Mouse (Mus musculus) liver, postnatal 0 days (tissue): ENCODE data around the gene Sdhaf4. TPM values are rescaled to one million over a fixed set of nuclear protein-coding genes. Genes with fewer than 3 reads are reported as not detected.
"Not testable (repeated sequence)": the region's sequence is repeated elsewhere in the genome, so short reads cannot be mapped to it uniquely, and the experiment has no call there.

Experiments used
- ATAC-seq: fragments of 200-750 bp; cut with Nextera tagmentation; 2 replicates; pipeline ENCODE4 v1.8.0; 2017; ENCODE audit warnings: mild to moderate bottlenecking, moderate library complexity
- DNase-seq: peaks from one replicate; pipeline ENCODE4 v3.0.0-alpha.2; 2016
- H3K27ac ChIP-seq: fragments of 300-500 bp; sonication (generic); 2 replicates; pipeline ENCODE4 v1.5.1; 2014; ENCODE audit warnings: antibody characterized with exemption, moderate library complexity, mild to moderate bottlenecking, low read depth
- H3K27me3 ChIP-seq: fragments of 300-500 bp; sonication (generic); 2 replicates; pipeline ENCODE4 v1.6.1; 2014; ENCODE audit warnings: low read length, control low read depth, mixed read lengths; ENCODE audit not compliant: insufficient read depth
- H3K36me3 ChIP-seq: fragments of 300-500 bp; sonication (generic); replicated peaks from 2 replicates; pipeline ENCODE4 v1.6.1; 2014; ENCODE audit warnings: mild to moderate bottlenecking, control low read depth, low read length, moderate library complexity, mixed read lengths; ENCODE audit not compliant: insufficient read depth
- H3K4me1 ChIP-seq: fragments of 300-500 bp; sonication (generic); 2 replicates; pipeline ENCODE4 v1.6.1; 2014; ENCODE audit warnings: antibody characterized with exemption, mild to moderate bottlenecking, control low read depth; ENCODE audit not compliant: insufficient read depth
- H3K4me2 ChIP-seq: fragments of 300-500 bp; sonication (generic); 2 replicates; pipeline ENCODE4 v1.6.1; 2014; ENCODE audit warnings: low read depth, mild to moderate bottlenecking, low read length, moderate library complexity, mixed read lengths
- H3K4me3 ChIP-seq: fragments of 300-500 bp; sonication (generic); 2 replicates; pipeline ENCODE4 v1.5.1; 2014; ENCODE audit warnings: low read depth, low read length
- H3K9ac ChIP-seq: fragments of 300-500 bp; sonication (generic); replicated peaks from 2 replicates; pipeline ENCODE4 v1.6.1; 2014; ENCODE audit warnings: mild to moderate bottlenecking, moderate library complexity
- H3K9me3 ChIP-seq: fragments of 300-500 bp; sonication (generic); 2 replicates; pipeline ENCODE4 v1.6.1; 2016; ENCODE audit warnings: mild to moderate bottlenecking, control low read depth, low read length, mixed read lengths
- CTCF ChIP-seq: sonication (generic); IDR thresholded peaks from 2 replicates; pipeline ENCODE4 v1.5.1; 2016; ENCODE audit warnings: antibody characterized with exemption, low read depth
- EP300 ChIP-seq: IDR thresholded peaks from 2 replicates; pipeline ENCODE4 v1.6.1; 2016; ENCODE audit warnings: antibody characterized with exemption, low read depth, mild to moderate bottlenecking
- WGBS: fragments of 180-500 bp; shearing (Covaris S2); extraction: QIAGEN DNeasy Blood & Tissue Kit; methylation state at CpG from one replicate; pipeline ENCODE4 v1.1.7; 2014; ENCODE audit not compliant: insufficient replicate concordance; 5-methylcytosine and 5-hydroxymethylcytosine counted together
- polyA plus RNA-seq: library from polyadenylated mRNA; unstranded; fragments of >200 nt; fragmentation: Nextera tagmentation; extraction: Ambion mirVana; gene quantifications from 2 replicates; pipeline ENCODE4 v1.2.1, GENCODE M21; 2015

Sdhaf4 gene
- polyA plus RNA-seq, 1 experiment from 2014 or later = 54.7 TPM

DNA sequence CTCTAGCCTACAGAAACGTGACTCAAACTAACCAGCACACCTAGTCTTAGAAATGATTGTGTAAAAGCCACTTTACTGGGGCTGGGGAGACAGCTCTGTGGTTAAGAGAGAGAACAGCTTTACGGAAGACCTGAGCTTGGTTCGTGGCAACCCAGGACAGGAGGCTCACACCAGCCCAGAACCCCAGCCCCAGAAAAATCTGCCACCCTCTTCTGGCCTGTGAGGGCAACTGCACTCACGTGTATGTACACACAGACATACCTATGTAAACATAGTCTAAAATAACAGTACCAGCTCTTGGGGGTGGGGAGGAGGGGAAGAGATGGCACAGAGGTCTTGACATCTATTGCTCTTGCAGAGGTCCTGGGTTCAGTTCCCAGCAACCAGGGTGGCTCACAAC is 10.0 kb downstream of the Sdhaf4 start:
- peaks cover 19% of the 10 kb centered on the region for H3K36me3 ChIP-seq
- H3K9ac ChIP-seq = no peak overlapping the region
- H3K27me3 ChIP-seq = no peaks in the 10 kb centered on the region
- no peak overlapping the region for H3K4me2 ChIP-seq
- WGBS = 83% methylated on average over 4 of the region's 4 CpGs
- no peak overlapping the region for H3K4me3 ChIP-seq
- H3K27ac ChIP-seq = no peak overlapping the region
- TF ChIP-seq CTCF = no peak
- no peak for TF ChIP-seq EP300
- no peaks in the 10 kb centered on the region for H3K4me1 ChIP-seq
- H3K9me3 ChIP-seq = no peaks in the 10 kb centered on the region
- DNase-seq = no peak
- no peak for ATAC-seq

DNA sequence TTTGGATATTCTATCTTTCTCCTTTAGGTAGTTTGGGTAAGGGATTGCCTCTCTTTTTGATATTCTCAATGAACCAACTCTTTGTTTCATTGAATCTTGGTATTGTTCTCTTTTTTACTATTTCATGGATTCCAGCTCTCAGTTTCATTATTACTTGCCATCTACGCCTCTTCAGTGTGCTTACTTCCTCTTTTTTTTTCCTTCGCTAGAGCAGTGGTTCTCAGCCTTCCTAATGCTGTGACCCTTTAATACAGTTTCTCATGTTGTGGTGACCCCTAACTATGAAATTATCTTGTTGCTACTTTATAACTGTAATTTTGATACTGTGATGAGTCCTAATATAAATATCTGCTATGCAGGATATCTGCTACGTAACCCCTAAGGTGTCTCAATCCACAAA is 22.3 kb downstream of the Sdhaf4 start:
- ATAC-seq (no peak), DNase-seq (no peak)
- TF ChIP-seq CTCF = no peak
- TF ChIP-seq EP300 = no peak
- Histone ChIP-seq H3K9me3 (no peaks in the 10 kb centered on the region), H3K36me3 (no peaks in the 10 kb centered on the region), H3K4me2 (no peak overlapping the region), H3K27ac (no peak overlapping the region), H3K4me3 (no peak overlapping the region), H3K4me1 (no peaks in the 10 kb centered on the region), H3K27me3 (no peaks in the 10 kb centered on the region), H3K9ac (no peak overlapping the region)
- WGBS = 53% methylated on average over 3 of the region's 3 CpGs

DNA sequence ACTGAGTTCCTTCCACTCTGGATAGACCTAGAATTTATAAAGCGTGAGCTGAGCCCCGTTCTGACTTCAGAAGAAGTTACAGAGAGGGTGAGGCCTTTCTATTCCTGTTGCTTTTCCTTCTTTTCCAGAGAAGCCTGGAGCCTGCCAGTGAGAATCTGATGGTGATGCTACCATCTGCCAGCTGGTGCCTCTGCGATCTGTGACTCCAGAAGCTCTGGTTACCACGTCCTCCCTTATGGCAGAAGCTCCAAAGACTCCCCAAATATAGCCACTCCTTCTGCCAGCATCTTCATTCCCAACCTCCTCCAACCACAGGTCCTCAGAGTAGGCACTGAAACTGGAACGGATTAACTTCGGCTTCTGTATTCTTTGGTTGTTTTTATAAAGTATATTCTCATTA is 27.2 kb downstream of the Sdhaf4 start:
- ATAC-seq (no peak), DNase-seq (no peak)
- no peak for TF ChIP-seq CTCF
- no peak for TF ChIP-seq EP300
- no peaks in the 10 kb centered on the region for H3K27me3 ChIP-seq
- no peak overlapping the region for H3K4me3 ChIP-seq
- WGBS = 78% methylated on average over 6 of the region's 6 CpGs
- H3K36me3 ChIP-seq = no peaks in the 10 kb centered on the region
- H3K9me3 ChIP-seq = no peaks in the 10 kb centered on the region
- H3K27ac ChIP-seq = no peak overlapping the region
- H3K9ac ChIP-seq = no peak overlapping the region
- H3K4me1 ChIP-seq = no peaks in the 10 kb centered on the region
- no peak overlapping the region for H3K4me2 ChIP-seq

DNA sequence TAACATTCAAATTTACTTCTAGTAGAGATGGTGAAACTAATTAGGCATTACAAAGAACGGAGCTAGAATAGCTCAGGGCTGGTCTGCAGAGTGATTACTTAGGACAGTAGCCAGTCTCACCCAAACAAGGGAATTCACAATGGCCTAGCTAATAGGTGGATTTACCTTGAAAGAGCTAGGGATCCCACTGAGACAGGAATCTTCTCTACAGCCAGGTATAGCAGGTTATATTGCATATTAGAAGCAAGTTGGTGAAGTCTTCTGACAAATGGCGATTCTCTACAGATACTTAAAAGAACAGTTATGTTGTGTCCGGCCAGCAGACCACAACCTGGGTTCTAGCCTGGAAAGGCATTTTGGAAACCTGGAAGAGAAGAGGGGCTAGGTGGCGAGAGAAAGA is 34.3 kb downstream of the Sdhaf4 start:
- not testable (repeated sequence) for H3K27me3 ChIP-seq

DNA sequence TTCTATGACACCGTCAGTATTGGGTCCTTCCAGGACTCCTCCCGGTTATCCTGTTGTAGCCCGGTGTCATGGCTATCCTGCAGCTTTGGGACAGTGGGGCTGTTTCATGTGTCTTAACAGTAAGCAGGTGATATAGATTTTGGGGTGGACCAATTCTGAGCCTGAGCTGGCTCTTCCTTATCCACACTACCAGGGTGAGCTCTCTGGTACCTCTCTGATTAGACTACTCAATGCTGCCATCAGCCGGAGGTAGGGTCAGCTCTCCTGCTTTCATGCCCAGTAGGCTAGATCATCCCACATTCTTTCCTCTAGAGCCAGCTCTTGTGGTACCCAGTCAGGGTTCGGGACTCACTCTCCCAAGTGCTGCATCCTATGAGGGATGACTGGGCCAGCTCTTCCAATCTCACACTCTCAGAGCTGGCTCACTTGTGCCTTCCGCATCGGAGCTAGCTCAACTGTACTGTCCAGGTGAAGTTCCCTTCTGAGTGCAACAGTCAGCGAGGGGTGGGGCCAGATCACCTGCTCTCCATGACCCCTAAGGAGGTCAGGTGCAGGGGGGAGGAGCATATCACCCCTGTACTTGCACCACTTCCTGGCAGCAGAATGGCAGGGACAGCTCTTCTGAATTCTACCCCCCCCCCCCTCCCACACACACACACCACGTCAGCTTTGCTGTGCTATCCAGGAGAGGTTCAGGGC is 37.3 kb downstream of the Sdhaf4 start:
- H3K27ac ChIP-seq = no peak overlapping the region
- no peak overlapping the region for H3K4me3 ChIP-seq
- H3K9ac ChIP-seq = no peak overlapping the region
- no peaks in the 10 kb centered on the region for H3K9me3 ChIP-seq
- no peaks in the 10 kb centered on the region for H3K36me3 ChIP-seq
- no peaks in the 10 kb centered on the region for H3K4me1 ChIP-seq
- no peaks in the 10 kb centered on the region for H3K27me3 ChIP-seq
- ATAC-seq = no peak
- WGBS = 77% methylated on average over 9 of the region's 9 CpGs
- no peak overlapping the region for H3K4me2 ChIP-seq
- TF ChIP-seq CTCF = peak; percentile 40
- TF ChIP-seq EP300 = no peak
- DNase-seq = no peak

More for the DNA sequence above, 34.3 kb downstream of the Sdhaf4 start:
- H3K36me3 ChIP-seq, DNase-seq, H3K4me2 ChIP-seq, H3K4me3 ChIP-seq, H3K9me3 ChIP-seq, H3K27ac ChIP-seq, H3K9ac ChIP-seq, H3K4me1 ChIP-seq, ATAC-seq: not testable (repeated sequence)
- 75% methylated on average over 3 of the region's 4 CpGs for WGBS

DNA sequence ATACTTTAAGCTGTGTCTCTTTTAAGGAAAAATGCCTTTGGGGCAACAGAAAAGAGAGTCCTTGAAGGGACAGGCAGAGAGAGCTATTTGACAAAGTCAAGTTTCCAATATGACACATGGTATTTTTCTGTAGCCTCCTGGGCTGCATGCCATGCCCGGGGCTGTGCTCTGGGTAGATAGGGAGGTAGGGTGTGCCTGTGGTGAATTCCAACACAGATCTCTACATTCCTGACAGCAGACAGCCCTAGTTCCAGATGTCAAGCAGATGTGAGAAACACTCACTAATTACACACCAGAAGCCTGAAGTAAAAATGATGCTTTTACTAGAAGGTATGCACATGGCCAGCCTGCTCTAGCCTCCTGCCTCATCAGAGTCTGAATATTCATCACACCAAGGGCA is 39.2 kb downstream of the Sdhaf4 start:
- TF ChIP-seq CTCF (no peak), EP300 (peak; percentile 92)
- Histone ChIP-seq H3K36me3 (no peaks in the 10 kb centered on the region), H3K4me2 (no peak overlapping the region), H3K4me3 (no peak overlapping the region), H3K27me3 (no peaks in the 10 kb centered on the region), H3K9me3 (no peaks in the 10 kb centered on the region), H3K4me1 (peaks cover 4% of the 10 kb centered on the region), H3K9ac (no peak overlapping the region), H3K27ac (peak overlapping the region; percentile 66)
- DNase-seq (peak; percentile 70), ATAC-seq (peak; percentile 98)
- WGBS = 41% methylated on average over 1 of the region's 1 CpGs

DNA sequence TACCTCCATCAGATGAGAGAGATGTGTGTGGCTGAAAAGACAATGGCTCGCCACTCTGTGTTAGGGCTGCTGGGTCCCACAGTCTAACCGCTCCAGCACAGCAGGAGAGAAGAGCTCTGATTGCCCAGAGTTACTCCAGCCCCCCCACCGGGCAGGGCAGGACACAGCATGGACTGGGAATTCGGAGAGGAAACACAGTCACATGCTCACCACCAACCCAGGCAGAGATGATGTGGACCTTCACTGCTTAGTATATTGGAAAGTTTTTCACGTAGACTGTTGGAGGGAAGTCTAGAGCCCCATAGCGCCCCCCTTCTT is 46.1 kb downstream of the Sdhaf4 start:
- Histone ChIP-seq H3K27me3 (no peaks in the 10 kb centered on the region), H3K9me3 (no peaks in the 10 kb centered on the region), H3K4me1 (peaks cover 4% of the 10 kb centered on the region), H3K4me2 (peak overlapping the region; percentile 50), H3K36me3 (no peaks in the 10 kb centered on the region), H3K27ac (no peak overlapping the region), H3K9ac (no peak overlapping the region), H3K4me3 (peak overlapping the region; percentile 12; the same call in 1 of the 2 replicates)
- ATAC-seq (no peak), DNase-seq (no peak)
- WGBS = 33% methylated on average over 6 of the region's 6 CpGs
- TF ChIP-seq EP300 (no peak), CTCF (no peak)
